Mouse (Mus musculus): ENCODE measurements around the gene Slc16a5.
"Not testable (repeated sequence)": the region's sequence is repeated elsewhere in the genome, so short reads cannot be mapped to it uniquely, and the experiment has no call there.

Gene Slc16a5

GRCm38 (mm10) chr11:115447321-115447885, 14.9 kb upstream of the Slc16a5 start:
- no peak for DNase-seq (ENCODE audit: low spot score in 2 of 2)

DNA sequence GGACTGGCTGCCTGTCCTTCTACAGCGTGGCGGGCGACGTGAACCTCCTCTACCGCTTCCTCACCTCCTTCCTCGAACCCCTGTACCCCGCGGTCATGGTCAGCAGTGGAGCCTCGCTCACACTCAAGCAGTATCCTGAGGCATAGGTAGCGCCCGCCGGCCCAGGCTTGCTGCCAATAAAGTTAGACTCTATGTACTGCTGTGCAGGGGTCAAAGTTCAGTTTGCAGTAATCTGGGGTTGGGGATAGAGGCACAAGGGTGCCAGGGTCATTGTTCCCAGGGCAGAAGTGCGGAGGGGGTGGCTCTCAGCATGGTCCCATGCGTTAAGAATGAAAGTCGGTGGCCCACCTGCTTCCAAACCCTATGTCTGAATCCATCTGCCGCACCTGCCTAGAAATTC, 14.2 kb upstream of the Slc16a5 start:
- DNase-seq (ENCODE audit: low spot score in 2 of 2), result no peak

- DNase-seq (ENCODE audit: low spot score in 2 of 2), result no peak
These were observed 13.3 kb upstream of the Slc16a5 start for GRCm38 (mm10) chr11:115448998-115449397.

- DNase-seq (ENCODE audit: low spot score in 2 of 2), result no peak
These were observed 12.1 kb upstream of the Slc16a5 start for GRCm38 (mm10) chr11:115450176-115450575.

- no peak for DNase-seq (ENCODE audit: low spot score in 2 of 2)
These were observed 10.5 kb upstream of the Slc16a5 start for GRCm38 (mm10) chr11:115451781-115452241.

- DNase-seq (ENCODE audit: low spot score in 2 of 2), result no peak
These were observed 9.9 kb upstream of the Slc16a5 start for GRCm38 (mm10) chr11:115452281-115452860.

- no peak for DNase-seq (ENCODE audit: low spot score in 2 of 2)
These were observed 9.0 kb upstream of the Slc16a5 start for GRCm38 (mm10) chr11:115453306-115453705.

DNA sequence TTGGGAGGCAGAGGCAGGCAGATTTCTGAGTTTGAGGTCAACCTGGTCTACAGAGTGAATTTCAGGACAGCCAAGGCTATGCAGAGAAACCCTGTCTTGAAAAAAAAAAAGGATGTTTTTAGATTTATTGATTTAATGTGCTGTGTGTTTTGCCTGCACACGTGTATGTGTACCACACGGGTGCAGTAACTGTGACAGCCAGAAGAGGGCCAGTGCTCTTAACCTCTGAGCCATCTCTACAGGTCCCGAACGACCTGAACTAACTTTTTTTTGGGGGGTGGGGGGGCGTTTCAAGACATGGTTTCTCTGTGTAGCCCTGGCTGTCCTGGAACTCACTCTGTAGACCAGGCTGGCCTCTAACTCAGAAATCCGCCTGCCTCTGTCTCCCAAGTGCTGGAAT, 7.5 kb upstream of the Slc16a5 start:
- not testable (repeated sequence) for DNase-seq (ENCODE audit: low spot score in 2 of 2)

- no peak for DNase-seq (ENCODE audit: low spot score in 2 of 2)
These were observed 6.7 kb upstream of the Slc16a5 start for GRCm38 (mm10) chr11:115455619-115456018.

DNA sequence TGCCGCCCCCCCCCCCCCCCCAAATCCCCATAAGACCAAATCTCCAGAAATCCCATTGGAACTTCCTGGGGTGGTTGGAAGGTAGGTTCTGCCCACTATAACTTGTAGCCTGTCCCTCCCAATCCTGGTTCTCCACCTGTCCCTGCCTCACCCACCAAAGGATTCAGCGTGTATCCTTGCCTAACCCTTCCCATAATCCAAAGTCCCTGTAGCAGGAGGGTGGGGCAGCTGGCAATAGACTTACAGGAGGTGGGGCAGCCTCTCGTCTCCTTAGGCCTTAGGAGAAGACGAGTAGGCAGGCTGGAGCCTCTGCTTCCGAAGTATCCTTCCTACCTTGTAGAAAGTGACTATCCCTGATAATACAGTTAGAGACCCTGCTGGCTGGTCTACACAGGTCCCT, 6.1 kb upstream of the Slc16a5 start:
- no peak for DNase-seq (ENCODE audit: low spot score in 2 of 2)

GRCm38 (mm10) chr11:115457405-115457804, 4.9 kb upstream of the Slc16a5 start:
- DNase-seq (ENCODE audit: low spot score in 2 of 2), result no peak

GRCm38 (mm10) chr11:115460976-115461375, 1.3 kb upstream of the Slc16a5 start:
- DNase-seq (ENCODE audit: low spot score in 2 of 2), result no peak

GRCm38 (mm10) chr11:115461846-115462242, 430 bp upstream of the Slc16a5 start:
- no peak for DNase-seq (ENCODE audit: low spot score in 2 of 2)

DNA sequence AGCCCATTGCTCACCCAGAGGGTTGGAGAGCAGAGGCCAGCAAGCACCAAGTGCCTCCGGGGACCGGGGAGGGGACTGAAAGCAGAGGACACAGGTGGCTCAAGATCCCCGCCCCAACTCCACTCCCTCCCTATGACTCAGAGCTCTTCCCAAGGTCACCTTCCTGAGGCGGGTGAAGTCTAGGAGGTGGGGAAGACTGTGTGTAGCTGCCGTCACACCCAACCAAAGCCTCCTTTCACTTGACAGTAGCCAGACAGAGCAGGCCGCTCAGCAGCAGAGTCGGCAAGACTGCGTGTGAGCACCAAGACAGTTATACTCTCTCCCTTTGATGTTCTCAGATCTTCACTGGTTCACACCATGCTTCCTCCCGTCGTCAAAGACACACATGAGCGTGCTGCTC, 1.1 kb downstream of the Slc16a5 start:
- DNase-seq (ENCODE audit: low spot score in 2 of 2), result no peak

GRCm38 (mm10) chr11:115464851-115465250, 2.6 kb downstream of the Slc16a5 start:
- DNase-seq (ENCODE audit: low spot score in 2 of 2), result no peak

DNA sequence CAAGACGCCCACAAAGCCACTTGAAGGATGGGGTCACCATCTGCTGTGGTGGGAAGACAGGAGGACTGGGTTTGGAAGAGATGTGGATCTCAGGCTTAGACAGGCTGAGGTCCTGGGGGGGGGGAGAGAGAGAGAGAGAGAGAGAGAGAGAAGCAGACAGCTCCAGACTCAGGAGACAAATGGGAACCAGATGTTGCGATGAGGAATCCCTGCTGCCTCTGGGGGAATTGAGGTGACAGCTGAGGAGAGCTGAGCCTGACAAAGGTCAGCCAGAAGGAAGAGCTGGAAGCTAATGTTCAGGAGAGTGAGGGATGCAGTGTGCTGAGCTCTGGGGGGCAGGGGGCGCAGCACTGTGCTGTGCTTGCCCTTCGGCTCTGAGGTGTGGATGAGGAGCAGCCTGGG, 4.9 kb downstream of the Slc16a5 start:
- no peak for DNase-seq (ENCODE audit: low spot score in 2 of 2)

DNA sequence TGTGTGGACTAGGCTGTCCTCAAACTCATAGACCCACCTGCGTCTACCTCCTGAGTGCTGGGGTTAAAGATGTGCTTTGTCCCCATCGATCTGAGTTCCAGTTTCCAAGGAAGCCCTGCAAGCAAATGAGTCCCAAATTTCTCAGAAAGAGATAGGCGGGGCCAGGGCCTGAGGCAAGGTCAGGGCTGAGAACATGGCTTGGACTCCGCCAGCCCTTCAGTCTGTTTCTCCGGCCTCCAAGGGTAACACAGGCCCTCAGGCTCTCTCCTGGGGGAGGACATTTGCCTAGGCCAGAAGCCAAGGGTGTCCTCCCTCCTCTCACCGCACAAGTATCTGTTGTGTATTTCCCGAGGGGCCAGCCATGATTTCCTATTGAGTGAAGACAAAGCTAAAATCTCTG, 9.9 kb downstream of the Slc16a5 start:
- no peak for DNase-seq (ENCODE audit: low spot score in 2 of 2)

- DNase-seq (ENCODE audit: low spot score in 2 of 2), result peak; percentile 91 to 93
These were observed 11.5 kb downstream of the Slc16a5 start for GRCm38 (mm10) chr11:115473626-115474275.

DNA sequence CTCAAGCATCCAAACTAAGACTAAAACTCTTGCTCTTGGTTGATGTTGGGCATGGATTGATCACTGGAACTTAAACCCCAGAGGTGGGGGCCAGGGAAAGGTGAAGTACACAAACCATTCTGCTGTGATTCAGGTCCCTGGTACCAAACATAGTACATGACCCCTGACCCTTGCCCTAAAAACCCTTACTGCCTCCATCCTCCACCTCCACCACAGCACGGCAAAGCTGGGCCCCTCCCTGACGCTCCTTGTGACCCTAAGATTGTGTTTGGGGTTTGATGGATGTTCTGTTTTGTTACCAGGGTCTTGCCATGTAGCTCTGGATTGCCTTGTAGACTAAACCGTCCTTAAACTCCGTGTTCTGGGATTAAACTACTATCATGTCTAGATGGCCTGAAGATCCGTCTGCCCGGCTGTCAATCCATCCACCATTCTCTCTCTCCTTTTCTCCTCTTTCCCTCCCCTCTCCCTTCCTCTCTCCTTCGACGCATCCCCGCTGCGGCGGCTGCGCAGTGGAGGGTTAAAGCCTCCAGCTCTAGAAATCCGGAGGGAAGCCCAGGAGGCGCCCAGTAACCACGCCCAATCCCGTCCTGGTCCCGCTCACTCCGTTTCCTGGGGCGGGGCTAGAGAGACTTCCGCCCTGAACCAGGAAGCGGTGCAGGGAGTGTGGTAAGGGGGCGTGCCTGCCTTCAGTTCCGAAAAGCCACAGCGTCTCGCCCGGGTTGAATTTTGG, 12.9 kb downstream of the Slc16a5 start, which contains the start of gene Armc7:
Armc7 (plus strand) TSS at position 643 of the 733 bp plus-strand sequence.
- peak; percentile 86 to 87 for DNase-seq (ENCODE audit: low spot score in 2 of 2)

DNA sequence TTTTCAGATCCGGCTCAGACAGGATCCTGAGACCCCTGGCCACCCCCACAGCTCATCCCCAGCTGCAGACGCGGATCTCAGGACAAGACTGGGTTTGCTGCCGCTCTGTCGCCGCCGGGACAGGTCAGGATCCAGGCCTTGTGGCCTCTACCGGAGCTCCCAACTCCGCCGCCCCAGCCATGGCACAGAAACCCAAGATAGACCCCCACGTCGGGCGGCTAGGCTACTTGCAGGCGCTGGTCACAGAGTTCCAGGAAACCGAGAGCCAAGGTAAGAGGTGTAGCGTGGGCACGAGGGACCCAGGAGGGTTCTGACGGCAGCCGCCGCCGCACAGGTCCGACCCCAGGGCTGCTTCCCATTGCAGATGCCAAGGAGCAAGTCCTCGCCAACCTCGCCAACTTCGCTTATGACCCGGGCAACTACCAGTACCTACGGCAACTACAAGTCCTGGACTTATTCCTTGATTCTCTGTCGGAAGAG, 13.5 kb downstream of the Slc16a5 start:
- DNase-seq (ENCODE audit: low spot score in 2 of 2), result no peak

DNA sequence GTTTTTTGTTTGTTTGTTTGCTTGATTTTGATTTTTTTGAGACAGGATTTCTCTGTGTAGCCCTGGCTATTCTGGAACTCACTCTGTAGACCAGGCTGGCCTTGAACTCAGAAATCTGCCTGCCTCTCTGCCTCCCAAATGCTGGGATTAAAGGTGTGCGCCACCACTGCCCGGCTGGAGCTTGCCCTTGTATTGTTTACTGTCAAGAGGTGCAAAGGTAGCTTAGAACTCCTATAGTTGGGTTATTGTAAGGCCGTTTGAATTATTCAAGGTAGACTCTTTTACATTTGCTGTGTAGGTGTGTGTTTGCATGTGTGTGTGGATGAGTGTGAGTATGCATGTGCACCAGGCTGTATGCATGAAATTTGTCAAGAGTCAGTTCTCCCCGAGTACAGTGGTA, 14.4 kb downstream of the Slc16a5 start:
- DNase-seq (ENCODE audit: low spot score in 2 of 2), result not testable (repeated sequence)

- not testable (repeated sequence) for DNase-seq (ENCODE audit: low spot score in 2 of 2)
These were observed 15.1 kb downstream of the Slc16a5 start for GRCm38 (mm10) chr11:115477388-115477787.

Measured in spleen, postnatal 14 days (tissue).